Mouse (Mus musculus) adrenal gland, postnatal 10 days (tissue): ENCODE measurements at regions not wholly inside any gene's neighbourhood (a gene's known extent, or its start where the extent isn't known, plus 50 kb on each side); places are given as distances from the start of the nearest gene placed in this dataset.

Experiments
- DNase-seq: peaks from one replicate; pipeline ENCODE4 v3.0.0; 2021; ENCODE audit warnings: mixed read lengths

DNA sequence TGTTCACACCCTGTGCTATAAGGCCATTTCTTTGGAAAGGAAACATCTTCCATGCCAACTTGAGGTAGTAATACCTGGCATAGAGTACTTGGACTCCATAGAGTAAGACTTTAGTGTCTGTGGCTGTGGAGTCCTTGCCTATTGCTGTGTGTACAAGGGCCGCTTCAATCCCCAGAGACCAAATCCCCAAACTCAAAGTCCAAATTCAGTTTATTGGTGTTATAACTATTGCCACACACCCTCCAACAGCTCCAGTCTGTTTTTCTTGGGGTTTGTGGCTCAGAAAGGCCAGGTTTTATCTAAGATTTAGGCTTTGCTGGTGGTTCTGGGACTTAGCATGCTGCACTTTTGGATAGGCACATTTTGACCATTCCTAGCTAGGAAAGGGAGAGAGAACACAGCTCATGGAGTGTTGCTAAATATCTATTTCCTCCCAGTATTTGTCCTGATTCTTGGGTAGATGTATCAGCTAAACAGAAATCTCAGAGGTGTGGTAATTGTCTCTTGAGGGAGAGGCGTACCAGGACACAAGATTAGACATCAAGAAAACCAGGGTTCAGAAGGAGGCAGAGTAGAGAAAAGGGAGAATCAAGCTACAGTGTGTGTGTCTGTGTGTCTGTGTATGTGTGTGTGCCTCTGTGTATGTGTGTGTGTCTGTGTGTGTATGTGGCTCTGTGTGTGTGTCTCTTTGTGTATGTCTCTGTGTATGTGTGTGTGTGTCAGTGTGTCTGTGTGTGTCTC, 65.3 kb upstream of the Parp11 start:
- DNase-seq, result no peak

DNA sequence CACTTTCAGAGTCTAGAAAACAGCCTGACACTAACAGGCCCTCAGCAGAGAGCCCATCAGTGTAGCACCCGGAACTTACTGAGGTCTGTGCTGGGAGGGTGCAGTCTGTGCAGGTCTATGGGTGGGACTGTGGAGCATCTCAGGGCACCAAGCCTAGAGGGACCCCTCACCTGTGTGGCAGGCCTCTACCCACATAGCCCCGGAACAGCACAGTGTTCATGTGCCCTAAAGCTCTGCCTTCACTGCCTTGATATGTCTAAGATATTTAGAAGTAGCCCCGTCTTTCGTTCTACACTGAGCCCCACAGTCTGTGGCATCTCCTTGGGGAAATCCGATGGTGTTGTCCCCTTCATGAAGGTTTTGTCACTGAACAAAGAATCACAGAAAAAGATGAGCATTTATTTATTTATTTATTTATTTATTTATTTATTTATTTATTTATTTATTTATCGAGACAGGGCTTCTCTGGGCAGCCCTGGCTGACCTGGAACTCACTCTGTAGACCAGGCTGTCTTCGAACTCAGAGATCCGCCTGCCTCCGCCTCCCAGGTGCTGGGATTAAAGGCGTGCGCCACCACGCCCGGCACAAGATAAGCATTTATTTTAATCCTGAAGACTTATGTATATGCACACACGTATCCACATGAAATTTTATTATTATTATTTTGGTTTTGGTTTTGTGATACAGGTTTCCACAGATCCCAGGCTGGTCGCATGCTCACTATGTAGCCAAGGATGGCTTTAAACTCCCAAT, 55.2 kb upstream of the Parp11 start:
- DNase-seq, result no peak

DNA sequence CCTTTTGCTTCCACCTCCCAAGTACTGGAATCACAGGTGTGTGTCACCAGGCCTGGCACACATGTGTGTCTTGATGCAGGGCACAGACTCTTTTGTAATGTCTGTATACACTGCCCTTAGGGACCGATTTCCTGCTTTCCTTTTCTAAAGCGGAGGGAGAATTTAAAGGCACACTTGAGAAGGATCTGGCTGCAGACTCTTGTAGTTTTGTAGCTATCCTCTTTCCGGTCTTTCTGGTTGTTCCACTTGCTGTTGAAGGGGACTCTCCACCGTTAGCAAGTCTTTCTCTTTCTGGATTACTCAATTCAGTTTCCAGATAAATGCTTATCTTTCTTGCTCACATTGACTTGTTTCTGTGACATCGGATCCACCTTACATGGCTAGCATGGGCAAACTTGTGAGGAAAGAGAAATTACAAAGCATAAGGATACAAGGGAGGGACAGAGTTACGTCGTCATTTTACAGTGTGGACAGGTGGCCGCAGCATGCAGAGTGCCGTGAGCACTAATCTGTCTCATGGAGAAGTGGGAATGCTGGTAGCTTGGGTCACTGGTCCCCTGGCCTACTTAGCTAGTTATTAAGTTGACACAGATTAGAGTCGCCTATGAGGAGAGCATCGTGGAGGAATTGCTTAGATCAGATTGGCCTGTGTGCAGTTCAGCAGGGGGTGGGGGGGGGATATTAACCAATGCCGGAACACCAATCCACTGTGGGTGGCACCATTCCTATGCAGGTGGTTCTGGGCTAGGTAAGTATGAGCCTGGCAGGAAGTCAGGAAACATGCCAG, 54.4 kb upstream of the Parp11 start:
- no peak for DNase-seq

DNA sequence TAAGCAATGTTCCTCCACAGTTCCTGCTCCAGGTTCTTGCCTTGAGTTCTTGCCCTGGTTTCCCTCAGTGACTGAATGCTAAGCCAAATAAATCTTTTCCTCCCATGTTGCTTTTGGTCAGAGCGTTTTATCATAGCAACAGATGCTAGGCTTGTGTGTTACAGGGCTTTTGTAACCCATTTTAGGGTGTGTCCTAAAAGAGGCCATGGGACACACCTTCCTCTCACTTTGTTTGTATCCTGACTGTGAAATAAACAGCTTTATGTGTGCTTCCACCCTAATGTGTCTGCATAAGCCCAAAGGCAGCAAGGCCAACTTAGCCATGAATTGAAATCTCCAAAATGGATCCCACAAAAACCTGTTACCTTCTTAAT, 53.9 kb upstream of the Parp11 start:
- DNase-seq, result no peak

DNA sequence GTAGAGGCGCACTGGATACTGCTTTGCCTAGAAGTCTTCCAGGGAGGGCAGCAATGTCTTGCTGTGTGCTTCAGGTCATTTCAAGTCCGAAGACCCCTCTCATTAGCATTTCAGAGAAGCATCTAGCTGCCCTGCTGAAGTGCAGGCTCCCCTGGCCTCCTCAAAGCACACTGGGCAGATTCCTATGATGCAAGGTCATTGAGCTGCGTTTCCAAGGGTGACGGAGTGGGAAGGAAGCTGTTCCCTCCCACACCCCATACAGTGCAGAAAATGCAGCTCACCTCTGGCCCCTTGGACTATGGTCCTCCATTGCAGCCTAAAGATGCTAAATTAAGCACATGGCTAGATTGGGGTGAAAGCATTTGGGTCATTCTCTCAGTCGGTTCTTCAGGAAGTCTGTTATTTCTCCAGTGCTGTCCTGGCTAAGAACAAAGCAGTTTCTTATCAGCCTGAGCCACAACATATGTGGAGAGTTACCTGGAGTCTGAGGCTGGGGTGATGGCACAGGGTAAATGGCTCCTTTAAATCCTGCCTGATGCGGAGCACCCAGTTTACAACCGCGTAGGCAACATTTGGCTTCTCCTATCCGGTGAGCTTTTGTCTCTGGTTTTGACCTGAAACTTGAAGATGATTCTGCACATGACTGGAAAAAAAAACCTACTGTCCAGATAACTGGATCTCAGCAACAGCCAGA, 52.6 kb upstream of the Parp11 start:
- DNase-seq, result no peak
